Mouse (Mus musculus): ENCODE measurements at regions not wholly inside any gene's neighbourhood (a gene's known extent, or its start where the extent isn't known, plus 50 kb on each side); places are given as distances from the start of the nearest gene placed in this dataset.
A peak's percentile ranks its signal among the peaks of the same experiment; 100 is the strongest.

GRCm38 (mm10) chr8:116367491-116367890, 137.3 kb upstream of the Dynlrb2 start:
- intact Hi-C loops (cut with DNase I), result no loop called here
- DNase-seq, result no peak
- Histone ChIP-seq H3K4me3 (no peak overlapping the region), H3K27ac (no peak overlapping the region)
- TF ChIP-seq CTCF (IDR thresholded peaks at IDR 0.05), result no peak

GRCm38 (mm10) chr8:116366706-116367105, 138.1 kb upstream of the Dynlrb2 start:
- Histone ChIP-seq H3K4me3 (no peak overlapping the region), H3K27ac (no peak overlapping the region)
- no peak for TF ChIP-seq CTCF (IDR thresholded peaks at IDR 0.05)
- DNase-seq, result no peak
- intact Hi-C loops (cut with DNase I), result no loop called here

GRCm38 (mm10) chr8:116364751-116365150, 140.0 kb upstream of the Dynlrb2 start:
- intact Hi-C loops (cut with DNase I), result no loop called here

GRCm38 (mm10) chr8:116364172-116364571, 140.6 kb upstream of the Dynlrb2 start:
- Histone ChIP-seq H3K27ac (no peak overlapping the region), H3K4me3 (no peak overlapping the region)
- intact Hi-C loops (cut with DNase I), result no loop called here
- TF ChIP-seq CTCF (IDR thresholded peaks at IDR 0.05), result peak; percentile 47
- peak; percentile 29 for DNase-seq

More at GRCm38 (mm10) chr8:116364751-116365150, 140.0 kb upstream of the Dynlrb2 start:
- TF ChIP-seq CTCF (IDR thresholded peaks at IDR 0.05), result no peak
- Histone ChIP-seq H3K27ac (no peak overlapping the region), H3K4me3 (no peak overlapping the region)
- no peak for DNase-seq

GRCm38 (mm10) chr8:116362351-116362750, 142.4 kb upstream of the Dynlrb2 start:
- Histone ChIP-seq H3K4me3 (no peak overlapping the region), H3K27ac (no peak overlapping the region)
- DNase-seq, result no peak
- TF ChIP-seq CTCF (IDR thresholded peaks at IDR 0.05), result no peak
- intact Hi-C loops (cut with DNase I), result no loop called here

- intact Hi-C loops (cut with DNase I), result no loop called here
- no peak overlapping the region for H3K27ac ChIP-seq
- TF ChIP-seq CTCF (IDR thresholded peaks at IDR 0.05), result no peak
- H3K4me3 ChIP-seq, result no peak overlapping the region
- no peak for DNase-seq
Measured at GRCm38 (mm10) chr8:116359761-116360160, 145.0 kb upstream of the Dynlrb2 start.

- TF ChIP-seq CTCF (IDR thresholded peaks at IDR 0.05), result no peak
Measured at GRCm38 (mm10) chr8:116354756-116355155, 150.0 kb upstream of the Dynlrb2 start.

GRCm38 (mm10) chr8:116353911-116354310, 150.9 kb upstream of the Dynlrb2 start:
- no peak for TF ChIP-seq CTCF (IDR thresholded peaks at IDR 0.05)
- Histone ChIP-seq H3K27ac (no peak overlapping the region), H3K4me3 (no peak overlapping the region)
- no peak for DNase-seq
- intact Hi-C loops (cut with DNase I), result no loop called here

More at GRCm38 (mm10) chr8:116354756-116355155, 150.0 kb upstream of the Dynlrb2 start:
- no peak overlapping the region for H3K4me3 ChIP-seq
- no peak overlapping the region for H3K27ac ChIP-seq
- intact Hi-C loops (cut with DNase I), result no loop called here
- no peak for DNase-seq

- intact Hi-C loops (cut with DNase I), result no loop called here
Measured at GRCm38 (mm10) chr8:116352635-116353034, 152.1 kb upstream of the Dynlrb2 start.

GRCm38 (mm10) chr8:116348971-116349370, 155.8 kb upstream of the Dynlrb2 start:
- intact Hi-C loops (cut with DNase I), result no loop called here
- no peak for TF ChIP-seq CTCF (IDR thresholded peaks at IDR 0.05)
- DNase-seq, result no peak
- Histone ChIP-seq H3K27ac (no peak overlapping the region), H3K4me3 (no peak overlapping the region)

More at GRCm38 (mm10) chr8:116352635-116353034, 152.1 kb upstream of the Dynlrb2 start:
- TF ChIP-seq CTCF (IDR thresholded peaks at IDR 0.05), result no peak
- no peak overlapping the region for H3K27ac ChIP-seq
- no peak overlapping the region for H3K4me3 ChIP-seq
- DNase-seq, result no peak

GRCm38 (mm10) chr8:116346990-116347389, 157.8 kb upstream of the Dynlrb2 start:
- intact Hi-C loops (cut with DNase I), result no loop called here
- no peak for TF ChIP-seq CTCF (IDR thresholded peaks at IDR 0.05)
- DNase-seq, result no peak
- no peak overlapping the region for H3K4me3 ChIP-seq
- no peak overlapping the region for H3K27ac ChIP-seq

GRCm38 (mm10) chr8:116344590-116345222, 160.1 kb upstream of the Dynlrb2 start:
- no peak for TF ChIP-seq CTCF (IDR thresholded peaks at IDR 0.05)
- no peak for DNase-seq
- H3K27ac ChIP-seq, result no peak overlapping the region
- intact Hi-C loops (cut with DNase I), result no loop called here
- H3K4me3 ChIP-seq, result no peak overlapping the region

- Histone ChIP-seq H3K27ac (no peak overlapping the region), H3K4me3 (no peak overlapping the region)
- intact Hi-C loops (cut with DNase I), result no loop called here
- no peak for TF ChIP-seq CTCF (IDR thresholded peaks at IDR 0.05)
- DNase-seq, result no peak
Measured at GRCm38 (mm10) chr8:116343534-116343933, 161.2 kb upstream of the Dynlrb2 start.

- TF ChIP-seq CTCF (IDR thresholded peaks at IDR 0.05), result no peak
- intact Hi-C loops (cut with DNase I), result no loop called here
- no peak for DNase-seq
- Histone ChIP-seq H3K4me3 (no peak overlapping the region), H3K27ac (no peak overlapping the region)
Measured at GRCm38 (mm10) chr8:116334772-116335171, 170.0 kb upstream of the Dynlrb2 start.
